Mouse (Mus musculus) left cerebral cortex, postnatal 25 days (tissue): ENCODE measurements around the gene Ifngr1. TPM values are rescaled to one million over a fixed set of nuclear protein-coding genes. Genes with fewer than 3 reads are reported as not detected.

Experiments used
- DNase-seq, 2 experiments: peaks; one replicate each; pipeline ENCODE4 v3.0.0; 2022; ENCODE audit warnings: low spot score in 2 of 2, mixed read lengths in 1 of 2
- intact Hi-C: fragments of 180-260 bp; cut with DNase I; formaldehyde crosslinking; loops from one replicate; pipeline ENCODE4 v1.15.1; 2025
- total RNA-seq, 2 experiments: library from RNA; stranded (reverse); gene quantifications; 2 replicates each; pipeline ENCODE4 v1.2.3; 2021

The Ifngr1 gene
- 10 to 100 TPM; 19.9 to 20.9 TPM for total RNA-seq

- intact Hi-C loops = loop anchor here (10.0 kb wide), 1 partner anchor 313 kb away; the partner anchor contains the start of gene Pex7
- DNase-seq = peak; percentile 90 to 97
Observed at GRCm38 (mm10) chr10:19591641-19592441, at the start of gene Ifngr1. Gene Ifngr1, plus strand, starts transcription at chr10:19591949.

DNA sequence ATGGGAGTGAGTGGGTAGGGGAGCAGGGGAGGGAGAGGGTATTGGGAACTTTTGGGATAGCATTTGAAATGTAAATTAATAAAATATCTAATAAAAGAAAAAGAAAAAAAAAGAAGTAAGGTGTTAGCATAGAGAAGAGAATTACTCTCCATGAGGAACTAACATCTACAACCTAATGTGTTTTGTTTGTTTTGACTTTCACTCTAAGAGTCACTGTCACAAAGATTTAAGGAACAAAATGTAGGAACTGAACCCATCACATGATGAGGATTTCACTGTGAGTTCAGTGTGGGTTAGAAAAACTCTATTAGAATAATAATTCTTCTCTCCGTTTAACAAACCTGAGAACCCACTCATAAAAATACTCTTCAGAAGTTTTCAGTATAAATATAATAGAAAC lies 44.9 kb upstream of the Ifngr1 start:
- DNase-seq = no peak
- intact Hi-C loops = no loop called here

DNA sequence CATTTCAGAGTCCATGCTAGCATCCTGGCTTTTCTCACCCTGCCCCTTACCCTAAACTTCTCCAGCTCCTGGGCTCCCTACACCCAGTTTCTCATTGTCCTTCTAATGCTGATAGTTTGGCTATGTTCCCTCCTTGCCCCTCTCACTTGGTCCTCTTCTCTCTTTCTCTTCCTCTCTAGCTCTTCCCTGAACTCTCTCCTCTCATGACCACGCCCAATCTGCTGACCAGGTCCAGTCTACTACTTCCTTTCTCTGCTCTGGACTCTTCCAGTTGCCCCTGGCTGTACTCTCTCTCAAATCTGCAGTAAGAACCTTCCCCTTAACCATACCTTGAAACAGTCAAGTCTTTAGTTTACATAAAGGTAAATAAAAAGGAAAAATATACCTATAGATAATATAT lies 43.7 kb upstream of the Ifngr1 start:
- DNase-seq = peak in 1 of 2 experiments; percentile 2
- intact Hi-C loops = no loop called here

GRCm38 (mm10) chr10:19548491-19548890 lies 43.3 kb upstream of the Ifngr1 start:
- intact Hi-C loops = no loop called here
- no peak for DNase-seq

- no peak for DNase-seq
- intact Hi-C loops = no loop called here
Observed at GRCm38 (mm10) chr10:19551585-19551984, 40.2 kb upstream of the Ifngr1 start.

DNA sequence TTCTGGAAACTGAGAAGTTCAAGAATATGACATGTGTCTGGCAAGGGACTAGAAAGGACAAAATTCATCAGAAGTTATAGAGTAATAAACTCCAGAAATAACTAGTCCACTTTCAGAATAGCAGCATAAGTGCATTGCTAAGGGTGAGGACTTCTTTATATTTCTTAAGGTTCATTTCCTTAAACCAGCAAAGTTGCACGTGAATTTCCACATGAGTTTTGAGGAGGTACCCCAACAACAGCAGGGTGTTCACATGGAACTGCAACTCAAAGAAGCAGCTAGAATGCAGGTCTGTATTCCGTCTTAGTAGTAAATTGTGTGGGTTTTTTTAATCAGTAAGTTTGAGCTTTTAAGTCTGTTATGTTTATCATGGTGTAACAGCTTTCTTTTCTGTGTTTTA lies 37.9 kb upstream of the Ifngr1 start:
- no peak for DNase-seq
- intact Hi-C loops = no loop called here

DNA sequence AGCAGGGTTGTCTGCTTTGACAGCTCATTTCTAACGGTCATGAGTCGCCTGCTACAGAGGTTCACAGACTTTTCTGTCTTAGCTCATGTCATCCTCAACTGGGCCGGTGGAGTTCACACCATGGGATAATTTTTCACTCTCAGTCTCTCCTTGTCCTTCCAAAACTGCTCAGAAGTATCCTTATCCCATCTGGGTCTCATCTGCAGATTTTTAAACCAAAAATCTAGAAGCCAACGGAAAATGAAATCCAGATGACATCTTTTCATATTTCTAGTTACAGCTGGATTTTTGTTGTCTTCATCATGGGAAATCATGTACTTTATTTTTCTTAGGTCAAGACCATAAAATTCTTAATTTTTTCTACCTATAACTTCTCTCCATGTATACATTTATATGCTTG lies 34.1 kb upstream of the Ifngr1 start:
- intact Hi-C loops = no loop called here
- no peak for DNase-seq

DNA sequence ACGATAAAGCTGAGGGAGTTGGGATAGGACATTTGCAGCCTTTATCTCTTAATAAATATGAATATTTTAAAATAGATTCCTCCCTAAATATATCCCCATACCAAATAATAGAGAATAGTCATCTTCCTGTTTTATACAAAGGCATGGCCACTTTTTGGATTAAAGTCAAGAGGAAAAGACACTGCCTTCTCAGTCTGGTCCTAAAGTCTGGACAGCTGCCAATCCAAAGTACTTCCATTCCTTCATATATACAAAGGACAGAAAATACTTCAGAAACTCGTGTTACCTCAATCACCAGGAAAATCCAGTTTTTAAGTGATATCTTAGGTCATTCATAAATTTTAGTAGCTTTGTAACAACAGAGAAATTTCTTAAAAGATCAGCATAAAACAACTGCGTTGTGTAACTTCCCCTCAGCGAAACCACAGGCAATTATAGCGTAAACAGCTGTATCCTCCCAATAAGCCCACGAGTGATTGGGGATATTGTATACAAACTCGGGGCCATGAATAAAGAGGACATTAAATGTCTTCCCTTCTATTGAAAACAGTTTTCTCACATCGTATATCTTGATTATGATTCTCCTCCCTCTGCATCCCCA lies 32.1 kb upstream of the Ifngr1 start:
- intact Hi-C loops = no loop called here
- DNase-seq = no peak

DNA sequence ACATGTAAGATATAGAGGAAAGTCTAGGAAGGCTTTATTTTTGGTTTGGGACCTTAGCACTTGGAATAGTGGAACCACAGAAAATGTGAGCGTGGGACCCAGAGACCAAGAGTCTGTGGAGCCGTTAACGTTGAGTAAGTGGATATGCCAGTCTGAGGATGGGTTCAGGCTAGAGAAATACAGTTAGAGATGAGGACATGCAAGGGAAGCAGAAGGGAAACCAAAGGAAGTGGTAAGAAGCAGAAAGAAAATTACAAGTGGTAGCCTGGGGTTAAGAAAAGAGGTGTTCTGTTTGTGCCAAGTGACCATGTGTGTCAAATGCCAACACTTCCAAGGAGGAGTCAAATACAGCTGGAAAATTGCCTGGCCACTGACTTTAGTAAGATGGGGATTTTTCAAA lies 29.2 kb upstream of the Ifngr1 start:
- no peak for DNase-seq
- intact Hi-C loops = no loop called here

DNA sequence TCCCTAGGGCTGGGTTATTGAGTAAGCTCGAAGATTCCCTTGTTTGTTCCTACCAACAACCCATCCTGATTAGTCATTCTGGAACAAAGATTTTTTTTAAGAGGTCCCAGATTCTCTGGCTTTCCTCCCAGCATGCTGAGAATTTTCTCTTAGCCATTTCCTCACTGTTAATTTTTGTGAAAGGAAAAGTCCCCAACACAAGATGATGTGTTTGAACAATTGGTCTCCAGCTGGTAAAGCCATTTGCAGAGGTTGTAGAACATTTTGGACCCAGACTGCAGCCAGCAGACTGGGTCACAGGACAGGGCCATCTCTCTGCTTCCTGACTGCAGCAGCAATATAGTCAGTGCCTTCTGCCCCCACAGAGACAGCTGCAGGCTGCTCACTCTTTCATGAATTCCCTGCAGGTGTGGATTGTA lies 28.3 kb upstream of the Ifngr1 start:
- intact Hi-C loops = no loop called here
- DNase-seq = no peak

DNA sequence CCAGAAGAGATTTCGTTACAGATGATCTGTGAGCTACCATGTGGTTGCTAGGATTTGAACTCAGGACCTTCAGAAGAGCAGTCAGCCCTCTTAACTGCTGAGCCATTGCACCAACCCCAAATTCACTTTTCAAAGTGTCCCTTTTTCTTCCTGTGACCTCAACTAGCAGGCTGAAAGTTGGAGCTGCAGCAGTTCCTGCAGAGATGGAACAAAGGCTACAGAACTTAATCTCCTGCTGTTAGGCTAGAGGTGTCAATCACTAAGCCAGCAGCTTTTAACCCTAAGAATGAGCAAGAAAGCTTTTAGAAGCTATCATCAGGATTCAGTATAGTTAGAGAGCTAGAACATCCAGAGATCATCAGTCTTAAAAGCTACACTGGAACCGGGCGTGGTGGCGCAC lies 24.3 kb upstream of the Ifngr1 start:
- DNase-seq = no peak
- intact Hi-C loops = no loop called here

- intact Hi-C loops = no loop called here
- DNase-seq = peak in 1 of 2 experiments; percentile 23
Observed at GRCm38 (mm10) chr10:19570288-19570687, 21.5 kb upstream of the Ifngr1 start.

DNA sequence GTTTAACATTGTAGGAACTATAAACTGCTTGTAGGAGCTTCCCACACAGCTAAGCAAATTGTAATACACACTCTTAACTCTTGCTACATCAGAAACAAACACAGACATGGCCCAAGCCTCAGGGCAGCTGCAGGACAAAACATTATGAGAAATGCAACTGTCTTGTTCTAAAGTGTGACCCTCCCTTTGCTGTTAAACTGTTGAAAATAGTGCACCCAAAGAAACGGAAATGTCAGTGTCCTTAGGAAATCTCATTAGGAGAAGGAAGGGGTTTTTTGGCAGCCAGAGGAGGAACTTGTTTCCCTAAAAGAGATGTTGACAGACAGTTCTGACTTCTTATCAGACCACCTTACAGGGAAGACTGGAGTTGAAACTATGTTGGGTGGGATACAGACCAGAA lies 21.0 kb upstream of the Ifngr1 start:
- intact Hi-C loops = no loop called here

DNA sequence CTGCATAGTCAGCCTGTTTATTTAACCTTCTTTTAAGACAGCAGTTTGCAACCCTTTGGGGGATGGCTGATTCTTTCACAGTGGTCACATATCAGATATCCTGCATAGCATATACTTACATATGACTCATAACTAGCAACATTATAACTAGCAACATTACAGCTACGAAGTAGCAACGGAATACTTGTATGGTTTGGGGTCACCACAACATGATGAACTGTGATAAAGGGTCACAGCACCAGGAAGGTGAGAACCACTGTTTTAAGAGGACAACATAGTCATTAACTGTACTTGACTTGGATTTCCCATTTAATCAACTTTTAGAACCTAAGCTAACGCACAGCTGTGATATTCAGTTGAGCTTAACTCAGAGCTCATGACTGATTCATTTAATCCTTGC lies 14.2 kb upstream of the Ifngr1 start:
- intact Hi-C loops = no loop called here
- no peak for DNase-seq

More for the DNA sequence above, 21.0 kb upstream of the Ifngr1 start:
- DNase-seq = no peak

DNA sequence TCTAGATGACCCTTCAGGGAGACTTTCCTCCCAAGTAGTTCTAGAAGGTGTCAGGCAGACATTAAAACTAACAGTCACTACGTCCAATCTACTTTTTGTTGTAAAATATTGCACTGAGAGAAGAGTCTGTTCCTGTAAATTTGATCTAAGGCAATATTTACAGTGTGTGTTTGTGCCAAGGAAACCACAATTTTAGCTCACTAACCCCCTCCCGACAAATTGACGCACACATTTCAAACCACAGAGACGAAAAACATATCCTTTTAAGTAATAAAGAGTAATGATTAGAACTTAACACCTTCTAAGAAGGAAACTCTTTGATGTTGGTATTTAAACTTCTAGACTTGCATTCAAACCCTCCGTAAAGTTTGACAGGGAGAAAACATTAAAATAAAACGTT lies 13.7 kb upstream of the Ifngr1 start:
- intact Hi-C loops = no loop called here

GRCm38 (mm10) chr10:19578409-19578986 lies 13.3 kb upstream of the Ifngr1 start:
- intact Hi-C loops = no loop called here
- peak; percentile 62 for DNase-seq

More for the DNA sequence above, 13.7 kb upstream of the Ifngr1 start:
- DNase-seq = no peak

GRCm38 (mm10) chr10:19580660-19581059 lies 11.1 kb upstream of the Ifngr1 start:
- intact Hi-C loops = no loop called here
- no peak for DNase-seq

- intact Hi-C loops = no loop called here
Observed at GRCm38 (mm10) chr10:19581844-19582582, 9.7 kb upstream of the Ifngr1 start.

DNA sequence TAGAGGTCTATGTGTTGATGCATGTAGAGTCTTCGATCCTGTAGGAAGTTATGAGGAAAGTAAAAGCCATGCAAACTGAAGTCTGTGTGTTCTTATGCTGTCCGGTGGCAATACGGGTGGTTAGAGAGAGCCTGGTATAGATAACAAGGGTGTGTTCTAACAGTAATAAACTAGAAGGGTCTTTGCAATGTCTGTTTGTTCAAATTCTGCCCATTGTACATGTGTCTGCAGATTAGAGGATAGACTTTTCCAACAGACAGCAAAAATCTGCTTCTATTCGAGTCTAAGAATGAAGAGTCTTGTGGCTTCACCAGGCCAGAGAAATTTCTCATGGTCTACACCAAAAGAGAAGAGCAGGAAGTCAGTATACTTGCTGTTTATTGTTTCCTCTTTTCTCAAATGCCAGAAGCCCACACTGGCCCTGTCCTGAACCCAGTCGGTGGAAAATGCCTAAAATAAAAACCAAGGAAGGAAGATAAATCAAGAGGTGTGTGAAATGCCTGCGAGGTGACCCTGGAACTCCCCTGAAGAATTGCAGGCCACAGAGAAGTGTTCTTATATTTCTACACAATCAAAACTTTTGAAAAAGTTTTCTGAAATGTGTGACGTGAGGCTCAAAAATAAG lies 8.8 kb upstream of the Ifngr1 start:
- DNase-seq = no peak
- intact Hi-C loops = no loop called here

More at GRCm38 (mm10) chr10:19581844-19582582, 9.7 kb upstream of the Ifngr1 start:
- no peak for DNase-seq

DNA sequence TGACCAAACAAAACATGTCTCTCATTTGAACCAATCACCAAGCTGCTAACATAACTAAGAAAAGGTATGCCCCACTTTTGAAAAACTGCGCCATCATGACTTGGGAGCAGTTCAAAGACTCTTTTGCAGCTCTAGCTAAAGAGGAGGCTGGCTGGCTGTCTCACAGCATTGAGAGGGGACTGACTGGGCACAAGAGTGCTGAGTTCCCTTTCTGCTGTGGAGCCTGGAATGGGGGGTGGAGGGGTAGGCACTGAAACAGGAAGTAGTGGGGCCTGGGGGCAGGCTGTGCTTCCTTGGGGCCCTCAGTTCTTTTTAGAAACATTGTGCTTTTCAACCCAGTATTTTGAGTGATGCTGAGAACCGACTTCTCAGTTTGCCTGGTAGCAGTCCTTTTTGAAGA lies 7.7 kb upstream of the Ifngr1 start:
- DNase-seq = peak in 1 of 2 experiments; percentile 50
- intact Hi-C loops = no loop called here
